Mouse (Mus musculus) intestine, embryonic 15.5 days (tissue): ENCODE data around the gene Rtraf. TPM values are rescaled to one million over a fixed set of nuclear protein-coding genes. Genes with fewer than 3 reads are reported as not detected.

Source experiments
- ATAC-seq: fragments of 200-750 bp; cut with Nextera tagmentation; 2 replicates; pipeline ENCODE4 v1.8.0; 2017; ENCODE audit warnings: moderate TSS enrichment, moderate library complexity
- H3K27ac ChIP-seq: fragments of 300-500 bp; sonication (generic); 2 replicates; pipeline ENCODE4 v1.5.1; 2015; ENCODE audit warnings: mild to moderate bottlenecking, inconsistent platforms
- H3K27me3 ChIP-seq: fragments of 300-500 bp; sonication (generic); replicated peaks from 2 replicates; pipeline ENCODE4 v1.6.1; 2015; ENCODE audit warnings: inconsistent platforms
- H3K36me3 ChIP-seq: fragments of 300-500 bp; sonication (generic); 2 replicates; pipeline ENCODE4 v1.6.1; 2015; ENCODE audit warnings: inconsistent platforms
- H3K4me1 ChIP-seq: fragments of 300-500 bp; sonication (generic); replicated peaks from 2 replicates; pipeline ENCODE4 v1.6.1; 2015; ENCODE audit warnings: inconsistent platforms
- H3K4me2 ChIP-seq: fragments of 300-500 bp; sonication (generic); replicated peaks from 2 replicates; pipeline ENCODE4 v1.6.1; 2015; ENCODE audit warnings: mild to moderate bottlenecking, inconsistent platforms
- H3K4me3 ChIP-seq: fragments of 300-500 bp; sonication (generic); replicated peaks from 2 replicates; pipeline ENCODE4 v1.5.1; 2015; ENCODE audit warnings: inconsistent platforms
- H3K9ac ChIP-seq: fragments of 300-500 bp; sonication (generic); 2 replicates; pipeline ENCODE4 v1.6.1; 2015; ENCODE audit warnings: inconsistent platforms
- H3K9me3 ChIP-seq: fragments of 300-500 bp; sonication (generic); 2 replicates; pipeline ENCODE4 v1.6.1; 2016; ENCODE audit warnings: inconsistent platforms
- WGBS: fragments of 180-500 bp; shearing (Covaris S2); methylation state at CpG from one replicate; pipeline ENCODE4 v1.1.7; 2015; 5-methylcytosine and 5-hydroxymethylcytosine counted together
- polyA plus RNA-seq: library from polyadenylated mRNA; unstranded; fragments of >200 nt; fragmentation: Nextera tagmentation; extraction: Ambion mirVana; gene quantifications from 2 replicates; pipeline ENCODE4 v1.2.1, GENCODE M21; 2015

Rtraf gene
- polyA plus RNA-seq, 1 experiment from 2014 or later: 217 TPM

- Histone ChIP-seq H3K27me3 (no peaks in the 10 kb centered on the region), H3K27ac (no peak overlapping the region), H3K9ac (no peak overlapping the region), H3K4me2 (no peak overlapping the region), H3K4me3 (no peak overlapping the region), H3K4me1 (0 out of 2 replicates have a peak, but pooled peaks cover 6% of the 10 kb centered on the region), H3K36me3 (peaks cover 6% of the 10 kb centered on the region; the same call in 1 of the 2 replicates), H3K9me3 (no peaks in the 10 kb centered on the region)
- ATAC-seq: no peak
- WGBS: 96% methylated on average over 5 of the region's 5 CpGs
Measured at GRCm38 (mm10) chr14:19821686-19822085, 1.9 kb downstream of the Rtraf start.

GRCm38 (mm10) chr14:19817949-19818348, 5.7 kb downstream of the Rtraf start:
- Histone ChIP-seq H3K4me3 (no peak overlapping the region), H3K36me3 (peaks cover 17% of the 10 kb centered on the region), H3K27ac (no peak overlapping the region), H3K4me2 (no peak overlapping the region), H3K9ac (no peak overlapping the region), H3K4me1 (0 out of 2 replicates have a peak, but pooled peaks cover 6% of the 10 kb centered on the region), H3K9me3 (no peaks in the 10 kb centered on the region), H3K27me3 (no peaks in the 10 kb centered on the region)
- WGBS: 11% methylated on average over 1 of the region's 1 CpGs
- ATAC-seq: no peak; the same call in 1 of the 2 replicates

- Histone ChIP-seq H3K4me2 (no peak overlapping the region), H3K9ac (no peak overlapping the region), H3K4me1 (no peaks in the 10 kb centered on the region), H3K9me3 (no peaks in the 10 kb centered on the region), H3K4me3 (no peak overlapping the region), H3K27me3 (no peaks in the 10 kb centered on the region), H3K27ac (no peak overlapping the region), H3K36me3 (peaks cover 16% of the 10 kb centered on the region; the same call in 1 of the 2 replicates)
- no peak for ATAC-seq
- 78% methylated on average over 2 of the region's 2 CpGs for WGBS
Measured at GRCm38 (mm10) chr14:19813061-19813460, 10.6 kb downstream of the Rtraf start.

- no peaks in the 10 kb centered on the region for H3K4me1 ChIP-seq
- H3K4me3 ChIP-seq: no peak overlapping the region
- H3K27ac ChIP-seq: no peak overlapping the region
- H3K4me2 ChIP-seq: no peak overlapping the region
- 0 out of 2 replicates have a peak, but pooled peaks cover 9% of the 10 kb centered on the region for H3K36me3 ChIP-seq
- WGBS: 79% methylated on average over 10 of the region's 10 CpGs
- H3K27me3 ChIP-seq: no peaks in the 10 kb centered on the region
- ATAC-seq: no peak
- H3K9ac ChIP-seq: no peak overlapping the region
- no peaks in the 10 kb centered on the region for H3K9me3 ChIP-seq
Measured at GRCm38 (mm10) chr14:19809934-19810333, 13.7 kb downstream of the Rtraf start.

- 90% methylated on average over 2 of the region's 2 CpGs for WGBS
- ATAC-seq: no peak
- 0 out of 2 replicates have a peak, but pooled peaks cover 5% of the 10 kb centered on the region for H3K36me3 ChIP-seq
Measured at GRCm38 (mm10) chr14:19807858-19808257, 15.8 kb downstream of the Rtraf start.

GRCm38 (mm10) chr14:19807339-19807738, 16.3 kb downstream of the Rtraf start:
- no peaks in the 10 kb centered on the region for H3K9me3 ChIP-seq
- no peak for ATAC-seq
- no peaks in the 10 kb centered on the region for H3K27me3 ChIP-seq
- no peak overlapping the region for H3K9ac ChIP-seq
- 84% methylated on average over 3 of the region's 3 CpGs for WGBS
- H3K36me3 ChIP-seq: 0 out of 2 replicates have a peak, but pooled peaks cover 3% of the 10 kb centered on the region
- no peak overlapping the region for H3K4me3 ChIP-seq
- no peak overlapping the region for H3K4me2 ChIP-seq
- no peaks in the 10 kb centered on the region for H3K4me1 ChIP-seq
- no peak overlapping the region for H3K27ac ChIP-seq

More at GRCm38 (mm10) chr14:19807858-19808257, 15.8 kb downstream of the Rtraf start:
- no peak overlapping the region for H3K9ac ChIP-seq
- H3K4me2 ChIP-seq: no peak overlapping the region
- H3K4me1 ChIP-seq: no peaks in the 10 kb centered on the region
- H3K9me3 ChIP-seq: no peaks in the 10 kb centered on the region
- no peak overlapping the region for H3K4me3 ChIP-seq
- no peak overlapping the region for H3K27ac ChIP-seq
- H3K27me3 ChIP-seq: no peaks in the 10 kb centered on the region

GRCm38 (mm10) chr14:19803623-19804022, 20.0 kb downstream of the Rtraf start:
- Histone ChIP-seq H3K9ac (no peak overlapping the region), H3K4me3 (no peak overlapping the region), H3K27ac (no peak overlapping the region), H3K4me1 (no peaks in the 10 kb centered on the region), H3K4me2 (no peak overlapping the region), H3K36me3 (no peaks in the 10 kb centered on the region), H3K9me3 (no peaks in the 10 kb centered on the region), H3K27me3 (no peaks in the 10 kb centered on the region)
- no peak for ATAC-seq
- 60% methylated on average over 10 of the region's 10 CpGs for WGBS

- 67% methylated on average over 4 of the region's 4 CpGs for WGBS
- no peak for ATAC-seq
- Histone ChIP-seq H3K27me3 (no peaks in the 10 kb centered on the region), H3K27ac (no peak overlapping the region), H3K9me3 (no peaks in the 10 kb centered on the region), H3K4me3 (no peak overlapping the region), H3K4me2 (no peak overlapping the region), H3K4me1 (no peaks in the 10 kb centered on the region), H3K36me3 (no peaks in the 10 kb centered on the region), H3K9ac (no peak overlapping the region)
Measured at GRCm38 (mm10) chr14:19803222-19803621, 20.4 kb downstream of the Rtraf start.

- Histone ChIP-seq H3K9me3 (no peaks in the 10 kb centered on the region), H3K27me3 (no peaks in the 10 kb centered on the region), H3K9ac (no peak overlapping the region), H3K36me3 (no peaks in the 10 kb centered on the region), H3K27ac (no peak overlapping the region), H3K4me3 (no peak overlapping the region), H3K4me2 (no peak overlapping the region), H3K4me1 (no peaks in the 10 kb centered on the region)
- ATAC-seq: no peak
- 84% methylated on average over 8 of the region's 8 CpGs for WGBS
Measured at GRCm38 (mm10) chr14:19801474-19802215, 22.0 kb downstream of the Rtraf start.

- WGBS: 58% methylated on average over 2 of the region's 2 CpGs
- Histone ChIP-seq H3K9ac (no peak overlapping the region), H3K4me2 (no peak overlapping the region), H3K27me3 (no peaks in the 10 kb centered on the region), H3K4me3 (no peak overlapping the region), H3K4me1 (no peaks in the 10 kb centered on the region), H3K36me3 (no peaks in the 10 kb centered on the region), H3K27ac (no peak overlapping the region), H3K9me3 (no peaks in the 10 kb centered on the region)
- ATAC-seq: no peak
Measured at GRCm38 (mm10) chr14:19800485-19800884, 23.1 kb downstream of the Rtraf start.

GRCm38 (mm10) chr14:19796541-19797304, 26.9 kb downstream of the Rtraf start:
- Histone ChIP-seq H3K27ac (no peak overlapping the region), H3K27me3 (no peaks in the 10 kb centered on the region), H3K4me1 (no peaks in the 10 kb centered on the region), H3K9ac (no peak overlapping the region), H3K36me3 (no peaks in the 10 kb centered on the region), H3K9me3 (no peaks in the 10 kb centered on the region), H3K4me3 (no peak overlapping the region), H3K4me2 (no peak overlapping the region)
- ATAC-seq: no peak
- WGBS: 65% methylated on average over 18 of the region's 18 CpGs

GRCm38 (mm10) chr14:19794881-19795280, 28.7 kb downstream of the Rtraf start:
- H3K4me1 ChIP-seq: no peaks in the 10 kb centered on the region
- H3K36me3 ChIP-seq: no peaks in the 10 kb centered on the region
- no peak for ATAC-seq
- H3K4me2 ChIP-seq: no peak overlapping the region
- no peak overlapping the region for H3K27ac ChIP-seq
- H3K27me3 ChIP-seq: no peaks in the 10 kb centered on the region
- H3K9me3 ChIP-seq: no peaks in the 10 kb centered on the region
- 57% methylated on average over 4 of the region's 4 CpGs for WGBS
- H3K9ac ChIP-seq: no peak overlapping the region
- no peak overlapping the region for H3K4me3 ChIP-seq
